Mouse (Mus musculus): Measurements from ENCODE around the gene Kcna7. TPM values are rescaled to one million over a fixed set of nuclear protein-coding genes. Genes with fewer than 3 reads are reported as not detected.
A peak's percentile ranks its signal among the peaks of the same experiment; 100 is the strongest.

The Kcna7 gene
- polyA plus RNA-seq, 1 experiment from 2014 or later, result not detected

DNA sequence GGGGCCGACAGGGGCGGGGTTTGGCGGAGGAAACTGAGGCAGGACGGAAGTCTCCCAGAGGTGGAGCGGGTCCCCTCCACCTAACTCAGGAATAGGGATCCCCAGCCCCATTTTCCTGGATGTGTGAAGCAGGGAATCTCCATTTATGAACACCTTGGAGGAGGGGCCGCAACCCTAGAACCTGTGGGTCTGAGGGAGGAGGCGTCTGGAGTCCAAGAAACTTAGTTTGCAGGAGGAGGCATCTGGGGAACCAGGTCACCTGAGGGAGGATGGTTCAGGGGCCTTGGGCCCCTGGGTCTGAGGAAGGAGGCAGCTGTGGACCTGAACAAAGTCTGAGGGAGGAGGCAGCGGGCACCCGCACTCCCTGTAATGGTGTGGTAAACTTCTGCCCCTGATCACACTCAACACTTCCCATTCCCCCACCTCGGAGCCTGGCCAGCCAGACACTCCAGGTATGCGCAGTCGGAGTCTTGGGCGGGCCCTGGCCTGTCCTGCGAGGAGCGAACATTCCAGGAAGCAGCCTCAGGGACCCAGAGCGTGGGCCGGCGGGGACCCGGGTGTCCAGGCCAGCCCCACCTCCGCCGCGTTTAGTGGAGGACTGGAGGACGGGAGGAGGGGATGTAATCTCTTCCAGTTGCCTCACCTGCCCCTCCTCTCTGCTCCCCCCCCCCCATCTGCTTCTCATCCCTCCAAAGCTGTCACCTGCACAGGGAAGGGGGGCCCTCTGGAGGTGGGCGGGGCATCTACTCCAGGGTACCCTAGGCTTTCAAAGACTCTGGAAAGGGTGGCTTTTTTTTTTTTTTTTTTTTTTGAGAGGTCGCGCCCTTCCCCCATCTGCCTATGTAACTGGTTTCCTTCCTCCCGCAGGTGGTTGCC lies 8.6 kb downstream of the Kcna7 start:
- Histone ChIP-seq H3K4me1 (peaks cover 18% of the 10 kb centered on the region), H3K4me3 (replicated peaks) (peak overlapping the region; percentile 52), H3K27me3 (peaks cover 98% of the 10 kb centered on the region), H3K36me3 (replicated peaks) (no peaks in the 10 kb centered on the region), H3K27ac (no peak overlapping the region), H3K4me2 (peak overlapping the region; percentile 86), H3K9me3 (no peaks in the 10 kb centered on the region), H3K9ac (peak overlapping the region; percentile 61)
- 2% methylated on average over 25 of the region's 27 CpGs for WGBS
- peak; percentile 42; the same call in 1 of the 2 replicates for ATAC-seq (ENCODE audit: low FRiP score)

DNA sequence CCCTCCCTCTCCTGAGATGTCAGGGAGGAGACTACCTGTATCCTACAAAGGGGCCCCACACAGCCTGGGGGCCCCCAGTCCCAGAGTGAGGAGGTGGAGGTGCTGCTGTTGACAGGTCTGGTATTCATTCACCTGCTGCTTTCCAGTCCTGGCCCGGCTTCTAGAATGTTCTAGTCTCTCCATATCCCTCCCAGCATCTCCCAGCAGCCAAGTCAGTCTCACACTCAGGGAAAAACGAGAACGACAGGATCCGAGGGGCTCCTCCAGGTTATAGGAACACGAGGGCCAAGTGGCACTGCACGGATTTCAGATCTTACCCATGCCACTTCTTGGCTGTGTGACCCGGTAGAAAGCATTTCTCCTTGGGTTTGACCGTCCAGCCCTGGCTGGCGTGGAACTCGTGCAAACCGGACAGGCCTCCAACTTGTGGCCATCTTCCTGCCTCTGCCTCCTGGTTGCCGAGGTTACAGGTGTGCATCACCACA lies 9.3 kb downstream of the Kcna7 start:
- 50% methylated on average over 12 of the region's 12 CpGs for WGBS
- Histone ChIP-seq H3K4me1 (peaks cover 18% of the 10 kb centered on the region), H3K36me3 (replicated peaks) (no peaks in the 10 kb centered on the region), H3K27me3 (peaks cover 98% of the 10 kb centered on the region), H3K4me2 (no peak overlapping the region), H3K4me3 (replicated peaks) (no peak overlapping the region), H3K9ac (no peak overlapping the region), H3K9me3 (no peaks in the 10 kb centered on the region), H3K27ac (no peak overlapping the region)
- no peak for ATAC-seq (ENCODE audit: low FRiP score)

DNA sequence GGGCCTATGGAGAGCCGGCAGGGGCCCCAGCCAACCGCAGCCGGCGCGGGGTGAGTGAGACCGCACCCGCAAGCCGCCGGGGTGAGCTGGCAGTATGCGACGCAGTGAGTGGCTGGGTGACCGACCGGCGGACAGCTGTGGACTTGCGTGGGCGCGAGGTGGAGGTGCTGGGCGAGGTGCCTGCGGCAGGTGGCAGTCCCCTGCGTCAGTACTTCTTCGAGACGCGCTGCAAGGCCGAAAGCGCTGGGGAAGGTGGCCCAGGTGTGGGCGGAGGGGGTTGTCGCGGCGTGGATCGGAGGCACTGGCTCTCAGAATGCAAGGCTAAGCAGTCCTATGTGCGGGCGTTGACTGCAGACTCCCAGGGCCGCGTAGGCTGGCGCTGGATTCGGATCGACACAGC lies 10.2 kb downstream of the Kcna7 start:
- peaks cover 18% of the 10 kb centered on the region for H3K4me1 ChIP-seq
- no peak for ATAC-seq (ENCODE audit: low FRiP score)
- H3K27me3 ChIP-seq, result peaks cover 98% of the 10 kb centered on the region
- H3K9me3 ChIP-seq, result no peaks in the 10 kb centered on the region
- H3K36me3 ChIP-seq (replicated peaks), result 0 out of 2 replicates have a peak, but pooled peaks cover 2% of the 10 kb centered on the region
- no peak overlapping the region for H3K4me2 ChIP-seq
- WGBS, result 13% methylated on average over 37 of the region's 37 CpGs
- no peak overlapping the region for H3K27ac ChIP-seq
- no peak overlapping the region for H3K9ac ChIP-seq
- H3K4me3 ChIP-seq (replicated peaks), result peak overlapping the region; percentile 19; the same call in 1 of the 2 replicates

DNA sequence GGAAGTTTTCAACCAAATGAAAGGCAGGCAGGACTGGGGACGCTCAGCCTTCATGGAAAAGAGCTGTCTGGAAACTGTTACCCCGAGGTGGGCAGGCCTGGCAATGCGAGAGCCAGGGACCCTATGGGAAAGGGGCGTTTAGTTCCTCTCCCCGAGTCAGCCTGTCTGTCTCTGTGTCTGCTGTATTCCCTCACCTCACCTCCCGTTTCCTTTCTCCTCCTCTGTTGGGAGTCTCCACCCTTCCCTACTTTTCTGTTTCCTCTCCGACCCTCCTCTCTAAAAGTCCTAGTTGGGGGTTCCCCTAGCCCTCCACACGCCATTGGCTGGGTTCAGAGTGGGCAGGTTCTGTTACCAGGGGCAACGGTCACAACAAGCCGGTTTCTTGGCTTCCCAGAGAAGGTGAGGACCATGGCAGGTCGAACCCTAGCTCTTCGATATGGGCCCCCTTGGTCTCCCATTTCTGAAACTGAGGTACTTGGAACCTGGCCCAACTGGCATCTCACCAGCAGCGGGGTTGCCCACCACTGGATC lies 12.6 kb downstream of the Kcna7 start:
- Histone ChIP-seq H3K4me1 (peaks cover 18% of the 10 kb centered on the region), H3K9ac (no peak overlapping the region), H3K4me3 (replicated peaks) (no peak overlapping the region), H3K4me2 (no peak overlapping the region), H3K27ac (no peak overlapping the region), H3K36me3 (replicated peaks) (peaks cover 26% of the 10 kb centered on the region), H3K27me3 (peaks cover 86% of the 10 kb centered on the region), H3K9me3 (no peaks in the 10 kb centered on the region)
- no peak for ATAC-seq (ENCODE audit: low FRiP score)
- WGBS, result 9% methylated on average over 13 of the region's 13 CpGs

DNA sequence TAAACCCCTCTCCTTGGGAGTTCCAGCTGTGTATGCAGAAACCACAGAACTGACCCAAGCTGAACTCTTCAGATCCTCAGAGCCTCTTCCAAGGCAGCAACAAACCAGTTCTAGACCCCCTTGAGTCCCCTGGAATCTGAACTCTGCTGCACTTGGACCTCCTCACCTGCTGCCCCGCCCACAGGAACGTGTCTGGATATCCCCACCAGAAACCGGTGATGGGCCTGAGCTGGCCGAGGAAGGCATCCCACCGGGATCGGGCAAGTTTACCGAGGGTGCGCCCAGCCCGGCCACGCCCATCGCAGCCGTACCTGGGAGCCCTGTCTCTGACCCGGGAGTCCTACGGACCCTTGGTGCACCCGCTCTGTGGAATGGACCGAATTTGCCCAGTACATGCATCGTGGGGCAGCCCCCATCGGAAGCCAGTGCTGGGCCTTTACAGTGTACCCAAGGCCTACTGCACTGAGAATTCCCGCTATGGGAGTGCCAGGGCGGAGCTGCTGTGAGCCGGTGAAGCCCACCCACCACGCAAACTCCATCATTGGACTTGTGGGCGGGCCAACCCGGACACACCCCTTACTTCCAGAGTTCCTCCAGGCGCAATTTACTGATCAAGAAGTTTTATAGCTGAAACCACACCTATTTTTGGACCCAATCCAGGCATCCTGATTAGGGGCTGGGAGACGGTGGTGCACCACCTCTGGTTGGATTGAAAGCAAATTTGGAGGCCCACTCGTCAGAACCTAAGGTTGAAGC lies 14.6 kb downstream of the Kcna7 start:
- Histone ChIP-seq H3K9me3 (no peaks in the 10 kb centered on the region), H3K4me2 (no peak overlapping the region), H3K9ac (no peak overlapping the region), H3K4me3 (replicated peaks) (no peak overlapping the region), H3K4me1 (peaks cover 4% of the 10 kb centered on the region), H3K27me3 (peaks cover 66% of the 10 kb centered on the region), H3K27ac (no peak overlapping the region), H3K36me3 (replicated peaks) (peaks cover 46% of the 10 kb centered on the region)
- WGBS, result 16% methylated on average over 27 of the region's 27 CpGs
- ATAC-seq (ENCODE audit: low FRiP score), result no peak

DNA sequence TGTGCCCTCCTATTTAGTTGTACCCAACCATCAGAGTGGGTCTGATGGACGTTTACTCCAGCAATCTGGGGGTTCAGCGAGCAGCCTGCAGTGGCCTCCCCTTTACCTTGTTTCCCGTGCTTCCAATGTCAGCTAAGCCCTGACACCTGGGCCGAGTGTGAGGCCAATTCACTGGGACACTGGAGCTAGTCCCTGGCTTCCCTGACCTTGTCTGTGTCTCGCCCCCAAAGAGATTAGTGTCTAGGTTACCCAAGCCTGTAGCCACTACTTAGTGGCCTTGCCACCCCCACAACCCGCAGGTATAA lies 15.1 kb downstream of the Kcna7 start, which contains the start of gene Lhb:
Gene Lhb, plus strand, starts transcription at position 206 of the 305 bp plus-strand sequence.
- Histone ChIP-seq H3K27me3 (peaks cover 60% of the 10 kb centered on the region), H3K4me3 (replicated peaks) (no peak within 1 kb of the TSS), H3K9me3 (no peaks in the 10 kb centered on the region), H3K9ac (no peak within 1 kb of the TSS), H3K4me1 (peaks cover 4% of the 10 kb centered on the region), H3K27ac (no peak within 1 kb of the TSS), H3K36me3 (replicated peaks) (peaks cover 51% of the 10 kb centered on the region), H3K4me2 (no peak within 1 kb of the TSS)
- no peak for ATAC-seq (ENCODE audit: low FRiP score)
- 58% methylated on average over 6 of the region's 6 CpGs for WGBS

DNA sequence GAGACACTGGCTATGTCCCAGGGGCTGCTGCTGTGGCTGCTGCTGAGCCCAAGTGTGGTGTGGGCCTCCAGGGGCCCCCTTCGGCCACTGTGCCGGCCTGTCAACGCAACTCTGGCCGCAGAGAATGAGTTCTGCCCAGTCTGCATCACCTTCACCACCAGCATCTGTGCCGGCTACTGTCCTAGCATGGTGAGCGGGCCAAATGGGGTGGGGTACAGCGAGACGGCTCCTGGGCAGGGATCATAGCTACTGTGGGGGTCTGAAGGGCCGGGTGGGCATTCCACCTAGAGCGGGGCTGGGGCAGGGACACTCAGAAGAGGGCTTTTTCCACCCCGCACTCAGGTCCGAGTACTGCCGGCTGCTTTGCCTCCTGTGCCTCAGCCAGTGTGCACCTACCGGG lies 15.7 kb downstream of the Kcna7 start:
- Histone ChIP-seq H3K4me1 (peaks cover 4% of the 10 kb centered on the region; the same call in 1 of the 2 replicates), H3K27me3 (peaks cover 54% of the 10 kb centered on the region)

DNA sequence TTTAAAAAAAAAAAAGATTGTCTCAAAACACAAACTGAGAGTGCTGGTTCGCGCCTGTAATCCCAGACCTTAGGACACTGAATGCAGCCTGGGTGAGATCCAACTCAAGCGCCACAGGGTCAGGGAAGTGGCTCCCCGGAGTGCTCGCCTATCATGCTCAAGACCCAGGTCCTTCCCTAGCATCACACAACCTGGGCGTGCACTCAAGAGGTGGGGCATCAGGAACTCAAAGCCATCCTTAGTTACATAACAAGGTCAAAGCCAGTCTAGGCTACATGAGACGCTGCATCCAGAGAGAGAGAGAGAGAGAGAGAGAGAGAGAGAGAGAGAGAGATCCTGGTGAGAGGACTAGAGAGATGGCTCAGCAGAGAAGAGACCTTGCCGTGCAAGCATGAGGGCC lies 21.1 kb downstream of the Kcna7 start:
- ATAC-seq (ENCODE audit: low FRiP score), result no peak
- no peaks in the 10 kb centered on the region for H3K4me1 ChIP-seq
- no peak overlapping the region for H3K4me3 ChIP-seq (replicated peaks)
- H3K9me3 ChIP-seq, result no peaks in the 10 kb centered on the region
- H3K36me3 ChIP-seq (replicated peaks), result peaks cover 94% of the 10 kb centered on the region
- 91% methylated on average over 8 of the region's 8 CpGs for WGBS
- H3K27ac ChIP-seq, result no peak overlapping the region
- no peak overlapping the region for H3K4me2 ChIP-seq
- no peak overlapping the region for H3K9ac ChIP-seq
- peaks cover under 1% of the 10 kb centered on the region; the same call in 1 of the 2 replicates for H3K27me3 ChIP-seq

More for the DNA sequence above, 15.7 kb downstream of the Kcna7 start:
- Histone ChIP-seq H3K36me3 (replicated peaks) (peaks cover 53% of the 10 kb centered on the region), H3K27ac (no peak overlapping the region), H3K4me3 (replicated peaks) (no peak overlapping the region), H3K9me3 (no peaks in the 10 kb centered on the region), H3K9ac (no peak overlapping the region), H3K4me2 (no peak overlapping the region)
- 89% methylated on average over 14 of the region's 14 CpGs for WGBS
- ATAC-seq (ENCODE audit: low FRiP score), result no peak

DNA sequence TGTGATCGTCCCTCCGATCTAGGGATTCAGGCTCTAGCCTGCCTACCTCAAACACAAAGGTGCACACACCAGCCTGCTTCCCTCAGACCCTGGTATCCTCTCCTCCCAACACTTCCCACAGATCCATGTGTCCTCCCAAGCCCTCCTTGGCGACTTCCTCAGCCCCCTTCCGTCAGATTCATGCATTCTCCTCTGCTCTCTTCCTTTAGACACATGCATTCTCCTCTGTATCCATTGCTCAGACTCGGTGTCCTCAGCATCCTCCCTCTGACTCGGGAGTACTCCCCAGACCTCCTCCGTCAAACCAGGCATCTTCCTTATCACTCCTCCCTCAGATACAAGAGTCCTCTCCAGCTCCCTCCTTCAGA lies 28.4 kb downstream of the Kcna7 start:
- Histone ChIP-seq H3K36me3 (replicated peaks) (peaks cover 35% of the 10 kb centered on the region), H3K9ac (peak overlapping the region; percentile 88), H3K27ac (peak overlapping the region; percentile 93), H3K4me2 (peak overlapping the region; percentile 96), H3K9me3 (no peaks in the 10 kb centered on the region), H3K27me3 (0 out of 2 replicates have a peak, but pooled peaks cover 4% of the 10 kb centered on the region), H3K4me1 (peaks cover 45% of the 10 kb centered on the region), H3K4me3 (replicated peaks) (peak overlapping the region; percentile 76)
- ATAC-seq (ENCODE audit: low FRiP score), result no peak
- 3% methylated on average over 7 of the region's 7 CpGs for WGBS

DNA sequence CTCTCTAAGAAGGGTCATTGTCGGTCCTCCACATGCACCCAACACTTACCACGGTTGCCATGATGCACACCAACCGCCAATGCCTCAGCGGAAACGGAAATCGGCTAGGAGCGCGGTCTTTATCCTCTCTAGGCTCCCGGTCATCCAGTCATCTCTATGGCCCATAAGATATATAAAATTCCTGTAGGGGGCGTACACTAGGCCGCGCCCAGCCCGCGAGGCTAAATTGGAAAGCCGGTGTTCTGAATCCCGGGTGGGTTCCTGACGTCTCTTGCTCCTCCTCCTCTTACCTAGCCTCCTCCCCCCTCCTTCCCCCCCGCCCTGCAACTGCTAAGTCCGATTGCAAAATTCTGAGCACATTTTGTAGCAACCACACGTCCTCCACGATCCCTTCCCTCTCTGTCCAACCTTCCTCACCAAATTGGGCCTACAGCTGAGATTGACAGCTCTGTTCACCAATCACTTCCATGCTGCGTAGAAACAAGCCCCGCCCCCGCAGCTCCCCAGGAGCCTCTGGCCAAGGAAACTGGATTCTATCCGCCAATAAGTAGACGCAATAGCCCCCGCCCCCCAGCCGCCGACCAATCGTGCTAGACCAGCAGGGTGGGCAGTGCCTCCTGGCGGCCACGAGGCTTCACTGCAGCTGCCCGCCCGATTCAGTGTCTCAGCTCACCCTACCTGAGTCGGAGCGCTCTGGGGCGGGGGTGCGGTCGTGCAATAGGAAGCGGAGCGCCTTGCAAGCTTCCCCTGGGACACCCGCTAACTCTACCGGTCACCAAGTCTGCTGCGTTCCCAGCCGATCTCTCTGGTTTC lies 29.0 kb downstream of the Kcna7 start, which contains the start of gene Gys1:
Gene Gys1, plus strand, starts transcription at position 642 of the 813 bp plus-strand sequence.
- under 1% methylated on average over 45 of the region's 45 CpGs for WGBS
- ATAC-seq (ENCODE audit: low FRiP score), result peak; percentile 98
- Histone ChIP-seq H3K4me3 (replicated peaks) (peak within 1 kb of the TSS; percentile 76), H3K27ac (peak within 1 kb of the TSS; percentile 93), H3K9me3 (no peaks in the 10 kb centered on the region), H3K4me1 (peaks cover 45% of the 10 kb centered on the region), H3K27me3 (0 out of 2 replicates have a peak, but pooled peaks cover 4% of the 10 kb centered on the region), H3K9ac (peak within 1 kb of the TSS; percentile 88), H3K36me3 (replicated peaks) (peaks cover 29% of the 10 kb centered on the region), H3K4me2 (peak within 1 kb of the TSS; percentile 96)

DNA sequence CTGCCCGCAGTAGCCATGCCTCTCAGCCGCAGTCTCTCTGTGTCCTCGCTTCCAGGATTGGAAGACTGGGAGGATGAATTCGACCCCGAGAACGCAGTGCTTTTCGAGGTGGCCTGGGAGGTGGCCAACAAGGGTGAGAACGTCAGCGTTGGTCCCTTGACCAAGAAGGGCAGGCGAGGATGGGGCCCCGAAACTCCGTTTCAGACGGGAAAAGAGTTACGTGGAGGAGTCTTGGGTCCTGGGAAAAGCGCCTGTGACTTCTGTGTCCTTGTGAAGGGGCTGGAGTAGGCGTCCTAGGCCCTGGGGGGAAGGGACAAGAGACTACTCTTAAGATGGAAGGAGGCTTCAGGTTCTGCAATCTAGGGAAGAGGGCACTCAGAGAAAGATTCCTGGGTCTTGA lies 29.6 kb downstream of the Kcna7 start:
- Histone ChIP-seq H3K27ac (peak overlapping the region; percentile 63; the same call in 1 of the 2 replicates), H3K27me3 (0 out of 2 replicates have a peak, but pooled peaks cover 4% of the 10 kb centered on the region), H3K9me3 (no peaks in the 10 kb centered on the region), H3K36me3 (replicated peaks) (peaks cover 24% of the 10 kb centered on the region), H3K9ac (peak overlapping the region; percentile 85), H3K4me2 (peak overlapping the region; percentile 96), H3K4me3 (replicated peaks) (peak overlapping the region; percentile 76), H3K4me1 (peaks cover 45% of the 10 kb centered on the region)
- peak; percentile 30; the same call in 1 of the 2 replicates for ATAC-seq (ENCODE audit: low FRiP score)
- 4% methylated on average over 16 of the region's 16 CpGs for WGBS
